Mouse (Mus musculus) right cerebral cortex, postnatal 4 days (tissue): Measurements from ENCODE around the gene Ifnk.

Experiments used
- DNase-seq: peaks from one replicate; pipeline ENCODE4 v3.0.0-alpha.2; 2022

Gene Ifnk

GRCm38 (mm10) chr4:35151756-35152155, at the start of gene Ifnk:
Ifnk (plus strand) TSS chr4:35152056.
- DNase-seq = no peak

GRCm38 (mm10) chr4:35105115-35105773, 46.6 kb upstream of the Ifnk start:
- no peak for DNase-seq

GRCm38 (mm10) chr4:35112452-35112851, 39.4 kb upstream of the Ifnk start:
- no peak for DNase-seq

- no peak for DNase-seq
Observed at GRCm38 (mm10) chr4:35113516-35114248, 38.2 kb upstream of the Ifnk start.

- DNase-seq = no peak
Observed at GRCm38 (mm10) chr4:35114950-35115349, 36.9 kb upstream of the Ifnk start.

GRCm38 (mm10) chr4:35115933-35116332, 35.9 kb upstream of the Ifnk start:
- DNase-seq = no peak

GRCm38 (mm10) chr4:35117144-35117543, 34.7 kb upstream of the Ifnk start:
- DNase-seq = no peak

GRCm38 (mm10) chr4:35118851-35119250, 33.0 kb upstream of the Ifnk start:
- no peak for DNase-seq

- DNase-seq = no peak
Observed at GRCm38 (mm10) chr4:35120159-35120558, 31.7 kb upstream of the Ifnk start.

- DNase-seq = no peak
Observed at GRCm38 (mm10) chr4:35120575-35120974, 31.3 kb upstream of the Ifnk start.

GRCm38 (mm10) chr4:35121060-35121459, 30.8 kb upstream of the Ifnk start:
- DNase-seq = no peak

GRCm38 (mm10) chr4:35123087-35123486, 28.8 kb upstream of the Ifnk start:
- DNase-seq = no peak

- no peak for DNase-seq
Observed at GRCm38 (mm10) chr4:35124027-35124426, 27.8 kb upstream of the Ifnk start.

- peak; percentile 13 for DNase-seq
Observed at GRCm38 (mm10) chr4:35125299-35125777, 26.5 kb upstream of the Ifnk start.

GRCm38 (mm10) chr4:35126776-35127175, 25.1 kb upstream of the Ifnk start:
- no peak for DNase-seq

GRCm38 (mm10) chr4:35127759-35128158, 24.1 kb upstream of the Ifnk start:
- DNase-seq = no peak

- DNase-seq = no peak
Observed at GRCm38 (mm10) chr4:35130411-35130948, 21.4 kb upstream of the Ifnk start.

- no peak for DNase-seq
Observed at GRCm38 (mm10) chr4:35131592-35131991, 20.3 kb upstream of the Ifnk start.

GRCm38 (mm10) chr4:35133411-35133810, 18.4 kb upstream of the Ifnk start:
- DNase-seq = no peak

GRCm38 (mm10) chr4:35134846-35135611, 16.8 kb upstream of the Ifnk start:
- no peak for DNase-seq

GRCm38 (mm10) chr4:35135806-35136205, 16.1 kb upstream of the Ifnk start:
- DNase-seq = no peak

- DNase-seq = no peak
Observed at GRCm38 (mm10) chr4:35136996-35137395, 14.9 kb upstream of the Ifnk start.

GRCm38 (mm10) chr4:35138077-35138476, 13.8 kb upstream of the Ifnk start:
- DNase-seq = no peak
